Mouse (Mus musculus) hindbrain, postnatal 0 days (tissue): ENCODE results near the gene Psmd2. TPM values are rescaled to one million over a fixed set of nuclear protein-coding genes. Genes with fewer than 3 reads are reported as not detected.
A peak's percentile ranks its signal among the peaks of the same experiment; 100 is the strongest.

ENCODE experiments used
- ATAC-seq: fragments of 200-750 bp; cut with Nextera tagmentation; 2 replicates; pipeline ENCODE4 v1.8.0; 2017; ENCODE audit warnings: mild to moderate bottlenecking, moderate TSS enrichment, moderate library complexity
- DNase-seq: peaks from one replicate; pipeline ENCODE4 v3.0.0-alpha.2; 2015; ENCODE audit warnings: low spot score
- H3K27ac ChIP-seq: fragments of 300-500 bp; sonication (generic); 2 replicates; pipeline ENCODE4 v1.5.1; 2014; ENCODE audit warnings: mild to moderate bottlenecking
- H3K27me3 ChIP-seq: fragments of 300-500 bp; sonication (generic); 2 replicates; pipeline ENCODE4 v1.6.1; 2014; ENCODE audit warnings: low read length, mixed read lengths; ENCODE audit not compliant: insufficient read depth
- H3K36me3 ChIP-seq: fragments of 300-500 bp; sonication (generic); 2 replicates; pipeline ENCODE4 v1.6.1; 2014; ENCODE audit warnings: low read length, mixed read lengths; ENCODE audit not compliant: insufficient read depth
- H3K4me1 ChIP-seq: fragments of 300-500 bp; sonication (generic); 2 replicates; pipeline ENCODE4 v1.6.1; 2014; ENCODE audit warnings: antibody characterized with exemption, low read length, mixed read lengths; ENCODE audit not compliant: insufficient read depth
- H3K4me2 ChIP-seq: fragments of 300-500 bp; sonication (generic); 2 replicates; pipeline ENCODE4 v1.6.1; 2014; ENCODE audit warnings: low read depth, mild to moderate bottlenecking, low read length, moderate library complexity, mixed read lengths
- H3K4me3 ChIP-seq: fragments of 300-500 bp; sonication (generic); 2 replicates; pipeline ENCODE4 v1.5.1; 2014; ENCODE audit warnings: low read length
- H3K9ac ChIP-seq: fragments of 300-500 bp; sonication (generic); replicated peaks from 2 replicates; pipeline ENCODE4 v1.6.1; 2014; ENCODE audit warnings: mild to moderate bottlenecking, low read length, moderate library complexity, mixed read lengths
- H3K9me3 ChIP-seq: fragments of 300-500 bp; sonication (generic); 2 replicates; pipeline ENCODE4 v1.6.1; 2016; ENCODE audit warnings: low read length, mixed read lengths
- CTCF ChIP-seq: IDR thresholded peaks from 2 replicates; pipeline ENCODE4 v1.5.1; 2016; ENCODE audit warnings: antibody characterized with exemption, control low read depth, low read depth
- WGBS: fragments of 180-500 bp; shearing (Covaris S2); extraction: QIAGEN DNeasy Blood & Tissue Kit; methylation state at CpG from one replicate; pipeline ENCODE4 v1.1.7; 2014; 5-methylcytosine and 5-hydroxymethylcytosine counted together
- polyA plus RNA-seq: library from polyadenylated mRNA; unstranded; fragments of >200 nt; fragmentation: Nextera tagmentation; extraction: Ambion mirVana; gene quantifications from 2 replicates; pipeline ENCODE4 v1.2.1, GENCODE M21; 2015
- total RNA-seq: library from RNA; depleted of rRNA; stranded (reverse); fragments of >200 nt; gene quantifications from 2 replicates; pipeline ENCODE4 v1.2.3, GENCODE M21; 2014

Psmd2 gene
- total and polyA plus RNA-seq, 2 experiments from 2014 or later: 196 to 308 TPM

DNA sequence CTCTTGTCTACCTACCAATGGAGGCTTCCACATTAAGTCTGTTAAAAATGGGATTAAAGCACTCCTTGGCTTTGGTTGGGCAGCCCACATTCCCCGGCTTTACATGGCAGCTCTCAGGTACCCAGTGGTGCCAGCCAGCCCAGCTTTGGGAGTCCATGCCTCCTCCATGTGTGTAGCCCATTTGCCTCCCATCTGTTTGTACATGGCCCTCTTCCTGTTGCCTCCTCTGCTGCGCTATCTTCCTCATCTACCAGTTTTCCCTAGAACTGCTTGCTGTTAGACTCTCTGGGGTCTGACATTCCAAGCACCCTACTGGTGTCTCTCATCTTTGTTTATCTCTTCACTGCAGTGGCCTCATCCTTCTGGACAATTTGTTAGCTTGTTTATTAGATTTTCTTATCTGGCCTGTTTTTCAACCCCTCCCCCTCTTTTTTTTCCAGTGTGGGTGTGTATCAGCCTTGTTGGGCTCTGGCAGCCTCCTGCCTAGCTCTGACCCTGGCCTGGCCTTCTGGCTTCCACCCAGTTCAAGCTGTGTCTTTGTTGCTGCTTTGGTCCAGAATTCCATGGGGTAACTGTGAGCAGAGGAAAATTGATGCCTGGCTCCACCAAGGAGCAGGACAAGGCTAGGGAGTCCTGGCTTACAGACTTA lies 55.1 kb downstream of the Psmd2 start:
- H3K4me2 ChIP-seq: no peak overlapping the region
- no peak overlapping the region for H3K27ac ChIP-seq
- ATAC-seq: no peak
- H3K9ac ChIP-seq: no peak overlapping the region
- WGBS: 89% methylated on average over 2 of the region's 2 CpGs
- H3K36me3 ChIP-seq: peaks cover 21% of the 10 kb centered on the region; the same call in 1 of the 2 replicates
- no peaks in the 10 kb centered on the region for H3K27me3 ChIP-seq
- H3K4me1 ChIP-seq: peaks cover 12% of the 10 kb centered on the region; the same call in 1 of the 2 replicates
- no peaks in the 10 kb centered on the region for H3K9me3 ChIP-seq
- DNase-seq: no peak
- TF ChIP-seq CTCF: no peak
- no peak overlapping the region for H3K4me3 ChIP-seq

DNA sequence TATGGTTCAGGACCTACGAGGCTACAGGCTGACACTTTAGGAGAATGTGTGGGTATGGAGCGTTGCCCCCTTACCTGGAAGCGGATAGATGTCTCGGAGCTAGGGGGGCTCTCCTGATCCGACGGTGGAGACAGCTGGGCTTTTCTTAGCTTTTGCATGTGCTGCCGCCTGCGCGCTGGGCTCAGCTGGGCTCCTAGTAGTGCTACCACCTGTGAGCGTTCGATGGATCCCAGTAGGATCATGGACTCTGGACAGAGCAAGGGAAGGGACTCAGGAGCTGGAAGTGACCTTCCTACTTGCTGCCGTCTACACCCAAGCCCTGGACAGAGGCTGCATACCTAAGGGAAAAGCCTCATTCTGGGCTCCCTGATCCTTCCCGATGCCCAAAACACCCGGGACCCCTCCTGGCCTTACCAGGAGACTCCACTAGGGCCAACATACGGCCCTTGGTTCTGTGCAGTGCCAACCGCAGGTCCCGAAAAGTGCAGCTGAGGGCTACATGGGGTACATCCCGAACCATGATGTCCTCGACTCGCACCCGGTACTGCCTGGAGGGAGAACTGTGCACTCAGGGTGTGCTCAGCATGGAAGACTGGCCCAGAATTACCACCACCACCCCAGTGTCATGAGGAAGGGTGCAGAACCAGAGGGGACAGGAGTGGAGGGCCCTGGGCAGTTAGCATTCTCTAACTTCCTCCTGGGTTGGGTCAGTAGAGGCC lies 56.9 kb downstream of the Psmd2 start:
- Histone ChIP-seq H3K27me3 (no peaks in the 10 kb centered on the region), H3K36me3 (peaks cover 27% of the 10 kb centered on the region; the same call in 1 of the 2 replicates), H3K4me1 (no peaks in the 10 kb centered on the region), H3K4me3 (no peak overlapping the region), H3K27ac (no peak overlapping the region), H3K9ac (no peak overlapping the region), H3K9me3 (no peaks in the 10 kb centered on the region), H3K4me2 (no peak overlapping the region)
- DNase-seq (no peak), ATAC-seq (peak; percentile 11; the same call in 1 of the 2 replicates)
- WGBS: 93% methylated on average over 21 of the region's 21 CpGs
- TF ChIP-seq CTCF: no peak

DNA sequence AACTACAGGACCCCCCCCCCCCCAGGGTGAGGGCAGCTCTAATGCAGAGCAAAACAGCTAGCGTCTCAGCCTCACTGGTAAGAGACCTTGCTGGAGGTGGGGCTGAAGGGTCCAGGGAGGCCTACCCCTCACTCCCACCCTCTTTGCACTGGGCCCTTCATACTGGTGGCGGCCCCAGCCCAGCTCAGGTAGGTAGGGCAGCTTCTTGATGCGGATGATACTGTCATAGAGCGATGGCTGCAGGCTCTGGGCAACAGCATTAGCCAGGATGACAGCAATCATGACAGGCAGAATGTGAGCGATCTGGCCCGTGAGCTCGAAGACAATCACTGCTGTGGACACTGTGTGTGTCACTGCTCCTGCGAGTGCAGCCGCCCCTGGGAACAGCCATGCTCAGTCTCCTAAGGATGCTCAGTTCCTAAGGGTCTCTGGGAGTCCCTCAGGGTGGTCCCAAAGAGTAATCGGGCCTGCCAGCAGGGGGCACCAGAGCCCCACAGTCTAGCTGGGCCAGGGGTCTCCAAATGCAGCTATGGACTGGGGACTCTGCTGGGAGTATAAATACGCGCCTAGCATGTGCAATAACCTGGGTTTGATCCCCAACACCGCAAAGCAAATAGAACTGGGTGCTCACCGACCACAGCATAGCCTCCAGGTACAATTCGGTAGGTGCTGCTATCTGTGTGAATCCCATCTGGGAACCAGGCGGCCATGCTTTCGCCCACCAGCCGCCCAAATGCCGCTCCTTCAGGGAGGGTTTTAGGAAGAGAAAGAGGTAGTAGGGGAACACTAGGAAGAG lies 57.7 kb downstream of the Psmd2 start:
- H3K4me3 ChIP-seq: no peak overlapping the region
- H3K27me3 ChIP-seq: no peaks in the 10 kb centered on the region
- H3K4me2 ChIP-seq: no peak overlapping the region
- 74% methylated on average over 19 of the region's 19 CpGs for WGBS
- H3K27ac ChIP-seq: no peak overlapping the region
- 0 out of 2 replicates have a peak, but pooled peaks cover 4% of the 10 kb centered on the region for H3K4me1 ChIP-seq
- no peaks in the 10 kb centered on the region for H3K9me3 ChIP-seq
- H3K9ac ChIP-seq: no peak overlapping the region
- peak; percentile 81 for TF ChIP-seq CTCF
- peaks cover 22% of the 10 kb centered on the region; the same call in 1 of the 2 replicates for H3K36me3 ChIP-seq
- peak; percentile 68 for DNase-seq
- ATAC-seq: peak; percentile 52

DNA sequence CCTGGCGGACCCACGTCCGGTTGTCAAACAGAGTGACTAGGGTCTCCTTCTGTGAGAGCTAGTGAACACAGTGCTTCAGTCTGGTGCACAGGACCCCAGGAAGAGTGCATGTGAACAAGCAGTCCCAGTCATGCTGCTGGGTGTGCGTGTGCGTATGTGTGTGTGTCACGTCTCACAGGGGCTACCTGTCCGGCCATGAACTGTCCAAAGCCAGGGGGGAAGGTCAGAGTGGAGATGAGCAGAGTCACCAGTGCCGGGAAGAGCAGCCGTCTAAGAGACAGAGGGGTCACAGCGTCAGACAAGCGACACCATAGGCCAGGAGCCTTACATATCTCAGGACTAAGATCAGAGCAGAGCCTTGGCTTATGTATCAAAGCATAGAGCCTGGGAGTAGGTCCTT lies 58.9 kb downstream of the Psmd2 start:
- DNase-seq (no peak), ATAC-seq (no peak)
- 94% methylated on average over 11 of the region's 11 CpGs for WGBS
- no peak overlapping the region for H3K4me3 ChIP-seq
- H3K9ac ChIP-seq: no peak overlapping the region
- no peak for TF ChIP-seq CTCF
- H3K4me1 ChIP-seq: peaks cover 13% of the 10 kb centered on the region; the same call in 1 of the 2 replicates
- no peaks in the 10 kb centered on the region for H3K9me3 ChIP-seq
- H3K36me3 ChIP-seq: peaks cover 22% of the 10 kb centered on the region; the same call in 1 of the 2 replicates
- no peaks in the 10 kb centered on the region for H3K27me3 ChIP-seq
- no peak overlapping the region for H3K27ac ChIP-seq
- no peak overlapping the region for H3K4me2 ChIP-seq

DNA sequence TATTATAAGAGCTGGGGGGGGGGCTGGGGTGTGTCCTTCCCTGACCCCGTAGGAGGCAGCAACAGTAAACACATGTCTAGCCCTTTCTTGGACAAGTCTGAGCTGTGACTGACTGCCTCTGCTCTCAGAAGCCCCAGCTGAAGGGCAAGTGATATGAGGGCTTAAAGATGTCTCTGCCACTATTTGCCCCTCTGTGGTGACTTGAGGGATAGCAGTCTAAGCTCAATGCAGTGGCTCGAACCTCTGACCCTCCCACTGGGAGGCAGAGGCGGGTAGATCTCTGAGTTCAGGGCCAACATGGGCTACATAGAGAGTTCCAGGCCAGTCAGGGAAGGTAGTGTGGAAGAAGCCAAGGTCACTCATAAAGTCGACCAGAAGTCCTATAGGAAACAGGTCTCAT lies 59.4 kb downstream of the Psmd2 start:
- H3K27me3 ChIP-seq: no peaks in the 10 kb centered on the region
- H3K36me3 ChIP-seq: peaks cover 19% of the 10 kb centered on the region; the same call in 1 of the 2 replicates
- no peak overlapping the region for H3K4me3 ChIP-seq
- no peak overlapping the region for H3K9ac ChIP-seq
- no peak overlapping the region for H3K27ac ChIP-seq
- no peak overlapping the region for H3K4me2 ChIP-seq
- TF ChIP-seq CTCF: peak; percentile 49
- no peak for ATAC-seq
- H3K4me1 ChIP-seq: peaks cover 13% of the 10 kb centered on the region; the same call in 1 of the 2 replicates
- 74% methylated on average over 4 of the region's 4 CpGs for WGBS
- peak; percentile 7 for DNase-seq
- H3K9me3 ChIP-seq: no peaks in the 10 kb centered on the region

DNA sequence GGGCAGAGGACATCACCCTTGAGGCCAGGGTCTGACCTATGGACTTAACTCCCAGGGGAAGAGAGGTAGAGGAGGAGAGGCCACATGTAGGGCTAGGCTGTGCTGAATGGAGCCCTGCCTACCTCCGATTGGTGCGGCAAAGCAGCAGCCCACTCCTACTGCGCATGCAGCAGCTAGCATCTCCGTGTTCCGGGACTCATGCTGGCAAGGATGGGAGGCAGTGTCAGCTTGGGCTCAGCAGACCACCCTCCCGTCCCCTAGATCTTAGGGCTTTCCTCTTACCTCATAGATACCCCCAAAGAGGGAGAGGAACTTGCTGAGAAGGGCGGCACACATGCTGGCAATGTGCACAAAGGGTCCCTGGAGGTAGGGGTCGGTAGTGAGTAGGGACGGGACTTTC lies 60.7 kb downstream of the Psmd2 start:
- Histone ChIP-seq H3K4me3 (no peak overlapping the region), H3K27me3 (no peaks in the 10 kb centered on the region), H3K9me3 (no peaks in the 10 kb centered on the region), H3K36me3 (peaks cover 16% of the 10 kb centered on the region; the same call in 1 of the 2 replicates), H3K4me2 (no peak overlapping the region), H3K9ac (no peak overlapping the region), H3K4me1 (peaks cover 18% of the 10 kb centered on the region; the same call in 1 of the 2 replicates), H3K27ac (no peak overlapping the region)
- DNase-seq: no peak
- no peak; the same call in 1 of the 2 replicates for TF ChIP-seq CTCF
- WGBS: 74% methylated on average over 9 of the region's 9 CpGs
- ATAC-seq: no peak
